Mouse (Mus musculus) mouse trophoblast stem cell (cell line): ENCODE measurements around the gene Ddah2.

ENCODE experiments used
- in situ Hi-C, 2 experiments: fragments of 300-500 bp; cut with MseI, MboI; formaldehyde crosslinking; loops; 2 replicates in 1 of 2; 3 replicates in 1 of 2; pipeline ENCODE4 v1.15.1; 2025

The Ddah2 gene

DNA sequence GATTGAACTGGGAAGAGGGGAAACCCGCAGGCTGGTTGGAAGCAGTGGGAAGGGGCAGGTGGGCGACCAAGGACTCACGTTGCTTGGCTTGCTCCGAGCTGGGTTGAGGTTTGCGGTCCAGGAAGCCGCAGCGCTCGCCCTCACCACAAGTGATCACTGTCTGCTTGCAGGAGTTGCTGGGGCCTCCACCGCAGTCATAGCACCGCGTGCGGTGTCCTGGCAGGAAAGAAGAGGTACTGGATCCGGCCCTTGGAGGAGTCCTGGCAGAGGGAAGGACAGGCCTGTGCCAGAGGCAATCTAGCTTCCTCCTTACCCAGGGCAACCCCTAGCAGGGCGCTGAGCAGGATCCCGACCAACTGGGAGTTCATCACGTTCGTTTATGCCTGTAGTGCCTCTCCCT lies 15.3 kb downstream of the Ddah2 start:
- in situ Hi-C loops = no loop called here

DNA sequence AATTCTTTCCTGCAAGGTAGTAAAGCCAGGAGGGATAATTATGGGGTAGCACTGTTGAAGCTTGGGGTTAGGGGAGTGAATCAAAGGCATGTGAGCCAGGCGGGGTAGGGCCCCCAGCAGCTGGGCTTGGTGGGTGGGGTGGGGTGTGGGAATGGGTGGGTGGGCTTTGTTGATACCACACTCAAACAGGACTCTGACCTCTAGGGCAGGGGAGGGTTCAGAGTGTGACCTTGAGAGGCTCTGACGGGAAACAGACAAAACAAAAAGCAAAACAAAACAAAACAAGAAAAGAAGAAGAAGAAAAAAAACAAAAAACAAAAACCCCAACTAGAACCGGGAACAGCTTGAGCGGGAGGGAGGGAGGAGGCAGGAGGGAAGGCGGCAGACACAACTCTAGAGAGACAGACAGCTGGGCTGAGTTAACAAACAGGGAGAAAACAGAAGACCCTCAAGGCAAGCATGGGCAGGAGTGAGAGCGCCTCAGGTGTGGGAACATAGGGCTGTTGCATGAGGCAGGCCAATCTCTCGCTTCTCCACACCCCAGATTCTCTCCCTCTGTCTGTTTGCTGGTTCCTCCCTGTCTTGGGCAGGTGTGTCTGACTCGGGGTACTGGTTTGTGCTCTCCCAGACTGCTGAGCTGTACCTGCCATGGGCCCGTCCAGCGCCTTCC lies 17.8 kb downstream of the Ddah2 start, which contains the start of gene Ly6g6e:
Gene Ly6g6e (plus strand): TSS at position 396 of the 670 bp plus-strand sequence.
- in situ Hi-C loops = no loop called here

DNA sequence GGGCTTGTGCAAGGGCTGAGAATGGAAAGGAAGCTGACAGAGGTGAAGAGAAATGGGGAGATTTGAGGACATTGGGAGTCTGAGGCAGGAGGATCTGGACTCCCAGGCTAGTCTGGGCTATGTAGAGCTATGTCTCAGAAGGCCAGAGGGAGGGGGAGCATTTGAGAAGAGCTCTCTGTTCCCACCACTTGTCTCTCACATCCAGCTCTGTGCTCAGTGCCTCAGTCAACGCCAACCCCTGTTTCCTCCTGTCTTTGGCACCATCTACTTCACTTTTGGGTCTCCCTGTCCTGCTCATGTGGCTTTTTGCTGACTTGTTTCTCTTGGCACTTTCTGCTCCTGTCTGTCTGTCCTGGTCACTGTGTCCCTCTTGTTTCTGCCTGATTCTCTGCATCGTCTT lies 18.4 kb downstream of the Ddah2 start:
- in situ Hi-C loops = no loop called here

DNA sequence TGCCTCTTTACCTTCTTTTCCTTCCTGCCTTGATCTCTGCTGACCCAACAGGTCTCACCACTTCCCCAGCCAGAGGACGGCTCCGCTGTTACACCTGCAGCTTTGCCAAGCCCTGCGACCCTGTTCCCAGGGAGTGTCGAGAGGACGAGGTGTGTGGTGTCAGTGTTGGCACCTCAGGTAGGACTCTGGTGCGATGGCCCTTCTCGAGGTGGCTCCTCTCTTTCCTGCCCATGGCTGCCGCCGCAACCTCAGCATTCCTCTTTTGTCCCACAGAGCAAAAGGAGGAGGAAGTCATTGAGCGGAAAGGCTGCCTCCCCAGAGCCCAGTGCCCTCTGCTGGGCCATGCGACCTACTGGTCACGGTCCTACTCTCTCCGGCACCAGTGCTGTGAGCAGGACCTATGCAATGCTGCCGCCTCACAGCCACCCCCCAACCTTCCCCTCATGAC lies 19.0 kb downstream of the Ddah2 start, which contains the start of gene Ly6g6d:
Gene Ly6g6d (minus strand): TSS at position 280 of the 448 bp plus-strand sequence.
- in situ Hi-C loops = no loop called here

DNA sequence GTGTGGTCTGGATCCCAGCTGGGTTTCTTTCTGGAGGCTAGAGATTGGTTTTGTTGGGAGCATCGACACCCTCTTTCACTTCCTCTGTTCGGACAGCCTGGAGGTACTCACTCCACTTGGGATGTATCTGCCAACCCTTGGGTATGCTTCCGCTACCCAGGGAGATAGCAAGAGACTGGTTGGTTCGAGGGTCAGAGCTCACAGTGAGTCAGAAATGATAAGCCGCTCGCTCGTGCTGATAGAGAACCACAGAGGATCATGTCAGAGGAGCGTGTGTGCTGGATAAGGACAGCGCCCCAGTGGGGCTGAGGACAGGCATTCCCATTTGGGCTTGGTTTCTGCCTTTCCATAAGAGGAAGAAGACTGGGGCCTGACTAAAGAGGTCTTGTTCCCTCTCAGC lies 20.9 kb downstream of the Ddah2 start:
- in situ Hi-C loops = no loop called here

DNA sequence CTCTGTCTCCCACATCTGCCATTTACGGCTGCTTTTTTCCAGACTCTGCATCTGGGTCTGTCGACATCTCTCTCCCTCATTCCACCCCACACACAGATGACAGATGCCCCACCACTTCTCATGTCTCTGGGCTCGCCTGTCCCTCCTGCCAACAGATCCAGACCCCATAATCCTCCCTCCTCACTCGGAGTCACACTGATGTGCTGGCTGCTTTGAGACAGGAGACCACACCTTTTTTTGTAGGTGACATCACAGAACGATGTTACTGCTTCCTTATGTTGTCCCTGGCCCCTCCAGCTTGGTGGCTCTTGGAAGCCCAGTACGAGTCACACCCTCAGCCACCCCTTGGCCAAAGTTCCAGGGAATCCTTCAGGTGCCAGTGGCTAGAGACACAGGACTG lies 21.4 kb downstream of the Ddah2 start:
- in situ Hi-C loops = no loop called here

DNA sequence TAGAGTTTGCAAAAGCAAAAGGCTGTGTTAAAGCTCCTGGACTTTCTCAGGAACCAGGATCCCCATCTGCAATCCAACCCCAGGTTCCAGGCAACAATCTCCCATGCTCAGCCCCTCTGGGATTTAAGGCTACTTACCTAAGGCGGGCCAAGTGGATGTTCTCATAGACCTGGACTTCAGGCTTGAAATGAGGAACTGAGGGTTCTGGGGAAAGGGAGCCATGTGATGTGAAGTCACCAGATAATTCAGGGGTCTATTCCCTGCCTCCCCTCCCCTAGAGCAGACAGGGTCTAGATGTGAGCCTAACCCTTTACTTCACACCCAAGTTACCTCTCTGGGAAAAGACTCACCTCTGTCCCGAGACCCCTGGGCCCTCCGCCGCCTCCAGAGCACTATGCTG lies 21.9 kb downstream of the Ddah2 start:
- in situ Hi-C loops = no loop called here

DNA sequence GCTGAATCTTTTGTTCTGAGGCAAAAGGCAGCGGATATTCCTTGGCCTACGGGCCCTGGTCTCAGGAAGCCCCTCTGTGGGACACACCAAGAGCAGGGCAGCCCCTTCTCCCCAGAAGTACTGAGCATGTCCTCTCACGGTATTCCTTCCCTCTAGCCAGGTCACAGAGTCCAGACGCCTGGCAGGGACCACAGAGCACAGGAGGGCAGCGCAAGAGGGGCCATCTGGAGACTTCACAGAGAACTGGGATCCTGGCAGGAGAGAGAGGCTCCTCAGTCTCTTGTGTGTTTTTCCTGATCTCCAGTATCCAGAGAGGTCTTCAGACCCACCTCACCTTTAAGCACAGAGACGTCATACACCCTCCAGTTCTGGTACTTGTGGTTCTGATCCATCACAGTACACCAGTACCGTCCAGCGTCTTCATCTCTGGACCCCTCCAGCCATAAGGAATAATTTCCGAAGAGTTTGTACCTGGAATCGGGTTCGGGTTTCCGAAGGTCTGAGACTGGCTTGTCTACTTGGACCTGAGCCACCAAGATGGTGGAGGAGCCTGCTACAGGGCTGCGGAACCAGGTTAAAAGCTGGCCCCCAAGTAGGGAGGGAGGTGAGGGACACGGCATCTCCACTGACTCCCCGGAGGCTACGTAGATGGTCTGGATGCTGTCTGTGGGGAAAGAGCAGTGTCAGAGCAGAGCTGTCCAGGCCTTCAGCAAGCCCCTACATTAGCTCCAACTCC lies 24.2 kb downstream of the Ddah2 start:
- in situ Hi-C loops = no loop called here

DNA sequence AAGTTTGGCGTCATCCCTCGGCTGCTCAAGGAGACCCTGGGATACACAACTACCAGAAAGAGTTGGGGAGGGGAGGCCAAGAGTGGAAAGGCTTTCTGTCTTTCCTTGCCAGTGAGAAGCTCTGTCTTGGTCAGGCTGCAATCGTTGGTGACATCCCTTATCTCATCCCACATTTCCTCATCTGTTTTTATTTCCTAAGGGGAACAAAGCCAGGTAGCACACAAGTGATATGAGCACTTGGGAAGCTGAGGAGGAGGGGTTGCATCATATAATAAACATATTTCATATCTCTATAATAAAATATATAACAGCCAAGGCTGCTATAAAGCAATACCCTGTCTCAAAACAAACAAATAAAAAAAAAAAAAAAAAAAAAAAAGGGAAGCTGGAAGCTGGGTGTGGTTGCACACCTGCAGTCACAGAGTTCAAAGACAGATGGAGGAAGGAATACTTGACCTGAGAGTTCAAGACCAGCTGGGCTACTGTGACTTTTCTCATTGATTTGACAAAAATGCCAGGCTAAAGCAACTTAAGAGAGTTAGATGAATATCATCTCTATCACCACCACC lies 25.2 kb downstream of the Ddah2 start:
- in situ Hi-C loops = no loop called here

DNA sequence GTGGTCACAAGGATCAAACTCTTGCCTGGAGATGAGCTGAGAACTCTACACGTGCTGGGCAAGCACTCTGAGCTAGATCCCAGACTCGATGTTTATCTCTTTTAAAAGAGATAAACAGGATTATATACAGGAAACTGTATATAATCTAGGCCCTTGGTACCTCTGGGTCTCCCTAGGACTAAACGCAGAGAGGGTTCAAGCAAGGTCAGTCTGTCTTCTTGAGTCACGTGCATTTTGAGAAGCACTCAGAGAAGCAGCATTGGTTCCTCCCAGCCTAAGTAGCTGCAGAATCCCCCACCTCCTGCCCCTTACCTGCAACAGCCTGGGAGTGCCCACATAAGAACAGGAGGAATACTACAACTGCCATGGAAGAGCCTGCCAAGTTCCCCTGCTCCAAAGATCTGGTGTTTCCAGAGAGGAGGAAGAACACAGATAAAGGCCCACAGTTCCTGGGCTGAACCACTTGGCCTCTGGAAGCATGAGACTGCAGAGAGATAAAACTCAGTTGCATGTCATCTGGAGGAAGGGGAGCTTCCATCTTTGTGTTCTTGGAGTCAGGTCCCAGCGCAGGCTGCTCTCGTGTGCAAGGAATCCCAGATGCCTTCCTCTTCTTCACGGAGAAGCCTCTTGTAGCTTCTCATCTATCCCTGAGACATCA lies 26.5 kb downstream of the Ddah2 start, which contains the start of gene Ly6g6f:
Gene Ly6g6f (minus strand): TSS at position 403 of the 658 bp plus-strand sequence.
- in situ Hi-C loops = no loop called here

DNA sequence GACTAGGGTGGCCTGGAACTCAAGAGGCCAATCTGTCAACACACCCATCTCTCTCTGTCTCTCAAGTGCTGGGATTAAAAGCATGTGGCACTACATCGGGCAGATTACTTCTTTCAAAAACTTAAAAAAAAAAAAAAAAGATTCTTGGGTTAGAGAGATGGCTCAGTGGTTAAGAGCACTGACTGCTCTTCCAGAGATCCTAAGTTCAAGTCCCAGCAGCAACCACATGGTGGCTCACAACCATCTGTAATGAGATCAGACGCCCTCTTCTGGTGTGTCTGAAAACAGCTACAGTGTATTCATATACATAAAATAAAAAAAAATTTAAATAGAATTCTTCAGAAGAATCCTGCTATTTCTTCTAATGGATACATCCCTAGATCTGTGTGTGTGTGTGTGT lies 29.3 kb downstream of the Ddah2 start:
- in situ Hi-C loops = no loop called here

DNA sequence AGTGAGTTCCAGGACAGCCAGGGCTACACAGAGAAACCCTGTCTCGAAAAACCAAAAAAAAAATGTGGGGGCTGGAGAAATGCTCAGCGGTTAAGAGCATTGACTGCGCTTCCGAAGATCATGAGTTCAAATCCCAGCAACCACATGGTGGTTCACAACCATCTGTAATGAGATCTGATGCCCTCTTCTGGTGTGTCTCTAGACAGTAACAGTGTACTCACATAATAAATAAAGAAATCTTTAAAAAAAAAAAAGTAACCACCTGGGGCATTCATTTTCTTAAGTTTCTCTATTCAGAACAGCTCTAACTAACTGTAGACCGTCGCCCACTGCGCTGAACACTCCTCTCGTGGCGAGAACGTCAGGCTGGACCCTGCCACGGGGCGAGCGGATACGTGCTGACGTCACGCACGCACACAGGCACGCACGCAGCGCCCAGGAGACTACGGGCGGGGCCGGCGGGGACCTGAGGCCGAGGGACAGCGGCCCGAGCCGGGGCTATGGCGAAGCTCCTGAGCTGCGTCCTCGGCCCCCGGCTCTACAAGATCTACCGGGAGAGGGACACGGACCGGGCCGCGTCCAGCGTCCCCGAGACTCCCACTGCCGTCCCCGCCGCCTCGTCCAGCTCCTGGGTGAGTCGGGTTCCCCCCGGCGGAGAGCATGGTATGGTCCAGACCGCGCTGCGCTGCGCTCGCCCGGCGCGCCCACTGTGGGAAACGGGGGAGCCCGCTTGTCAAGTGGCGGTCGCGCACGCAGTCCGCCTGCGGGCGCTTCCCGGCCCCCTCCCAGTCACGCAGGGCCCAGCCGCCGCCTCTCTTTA lies 30.2 kb downstream of the Ddah2 start, which contains the start of gene Abhd16a:
Gene Abhd16a (plus strand): TSS at position 439 of the 820 bp plus-strand sequence.
- in situ Hi-C loops = no loop called here

DNA sequence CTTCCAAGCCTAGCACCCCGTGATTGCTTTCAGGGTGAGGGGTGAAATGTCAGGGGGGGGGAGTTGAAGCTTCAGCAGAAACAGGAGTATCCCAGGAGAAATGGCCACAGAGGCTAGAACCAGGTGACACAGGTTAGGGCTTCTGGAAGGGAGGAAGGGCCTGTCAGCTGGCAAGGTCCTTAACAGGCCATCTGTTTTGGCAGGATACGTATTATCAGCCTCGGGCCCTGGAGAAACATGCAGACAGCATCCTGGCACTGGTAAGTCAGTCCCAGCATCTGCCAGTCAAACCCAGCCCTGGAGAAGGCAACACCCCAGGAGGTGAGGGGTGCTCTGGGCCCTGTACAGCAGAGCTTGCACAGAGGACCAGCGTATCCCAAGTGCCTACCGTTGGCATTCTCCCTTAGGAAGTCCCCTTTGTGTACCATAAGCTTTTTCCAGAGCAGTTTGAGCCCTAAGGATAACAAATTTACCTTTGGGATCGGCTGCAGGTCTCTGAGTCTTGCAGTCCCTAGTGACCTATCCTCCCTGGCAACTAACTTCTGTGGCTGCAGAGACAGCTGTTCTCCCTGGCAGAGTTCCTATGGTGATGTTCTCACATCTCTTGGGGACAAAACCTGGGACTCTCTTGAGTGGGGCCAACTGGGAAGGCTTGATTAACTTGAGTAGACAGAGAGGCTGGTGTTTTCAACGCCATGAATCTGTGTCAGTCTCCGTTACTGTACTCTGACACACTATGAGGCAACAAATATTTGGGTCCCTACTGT lies 31.5 kb downstream of the Ddah2 start:
- in situ Hi-C loops = no loop called here

DNA sequence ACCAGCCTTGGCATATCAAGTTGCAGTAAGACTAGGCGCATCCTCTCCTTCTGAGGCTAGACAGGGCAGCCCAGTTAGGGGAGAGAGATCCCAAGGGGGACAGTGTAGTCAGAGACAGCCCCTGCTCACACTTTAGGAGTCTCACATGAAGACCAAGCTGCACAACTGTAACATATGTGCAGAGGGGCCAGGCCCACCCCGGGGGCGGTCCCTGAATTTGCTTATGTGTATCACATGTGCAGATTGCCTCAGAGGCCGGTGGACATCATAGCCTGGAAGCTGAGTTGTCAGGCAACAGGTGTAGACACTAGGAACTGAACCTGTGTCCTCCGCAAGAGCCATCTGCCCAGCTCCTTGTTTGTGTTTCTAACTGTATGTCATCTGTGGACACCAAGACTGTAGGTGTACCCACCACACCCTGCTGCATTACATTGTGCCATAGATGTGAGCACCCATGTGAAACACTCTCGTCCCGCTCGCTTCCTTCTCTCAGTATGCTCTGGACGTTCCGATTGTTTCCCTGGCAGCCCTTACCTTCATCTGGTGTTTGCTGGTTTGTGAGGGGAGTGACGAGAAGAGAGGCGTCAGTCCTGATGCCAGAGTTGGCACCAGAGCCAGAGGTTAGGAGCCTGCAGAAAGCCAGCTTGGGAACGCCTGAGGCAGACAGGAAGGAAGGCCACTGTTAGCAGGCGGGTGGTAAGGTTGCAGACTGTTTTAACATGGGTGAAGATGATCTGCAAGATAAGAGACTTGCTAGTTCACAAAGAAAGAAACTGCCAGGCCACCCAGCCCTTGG lies 33.8 kb downstream of the Ddah2 start:
- in situ Hi-C loops = no loop called here

DNA sequence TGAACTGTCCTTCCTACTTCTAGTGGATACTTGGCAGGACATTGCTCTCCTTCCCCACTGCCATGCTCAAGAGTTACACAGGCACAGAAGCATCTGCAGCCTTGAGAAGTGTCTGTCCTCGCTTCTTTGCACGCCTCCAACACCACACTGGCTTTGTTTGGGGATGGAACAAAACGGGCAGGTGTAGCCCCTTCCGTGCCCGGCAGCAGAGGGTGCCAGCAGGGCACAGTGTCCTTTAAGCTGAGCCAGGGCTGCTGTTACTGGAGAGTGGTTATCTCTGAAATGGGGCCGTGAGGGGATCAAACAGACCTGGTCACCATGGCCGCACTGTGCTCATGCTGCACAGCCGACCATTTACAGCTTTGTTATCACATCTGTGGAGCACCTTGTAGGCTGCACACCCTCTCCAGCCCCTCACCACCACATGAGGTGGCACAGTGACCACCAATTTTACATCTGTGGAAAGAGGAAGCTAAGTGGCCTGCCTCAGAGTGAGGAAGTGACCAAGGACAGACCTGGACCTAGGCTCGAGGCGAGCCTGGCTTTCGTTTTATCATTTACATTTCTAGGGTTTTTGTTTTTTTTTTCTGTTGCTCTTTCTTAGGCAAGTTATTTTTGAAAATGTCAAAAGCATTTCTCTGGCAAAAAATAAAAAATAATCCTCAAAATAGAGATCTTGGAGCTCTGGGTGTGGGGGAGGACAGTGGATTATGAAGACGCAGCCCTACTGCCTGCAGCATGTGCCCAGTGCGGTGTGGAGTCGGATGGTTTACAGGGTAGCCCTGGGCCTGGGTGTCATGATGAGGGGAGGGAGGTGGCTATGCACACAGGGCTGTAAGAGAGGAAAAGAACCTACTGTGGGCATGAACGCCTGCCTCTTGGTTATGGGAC lies 35.9 kb downstream of the Ddah2 start:
- in situ Hi-C loops = no loop called here

DNA sequence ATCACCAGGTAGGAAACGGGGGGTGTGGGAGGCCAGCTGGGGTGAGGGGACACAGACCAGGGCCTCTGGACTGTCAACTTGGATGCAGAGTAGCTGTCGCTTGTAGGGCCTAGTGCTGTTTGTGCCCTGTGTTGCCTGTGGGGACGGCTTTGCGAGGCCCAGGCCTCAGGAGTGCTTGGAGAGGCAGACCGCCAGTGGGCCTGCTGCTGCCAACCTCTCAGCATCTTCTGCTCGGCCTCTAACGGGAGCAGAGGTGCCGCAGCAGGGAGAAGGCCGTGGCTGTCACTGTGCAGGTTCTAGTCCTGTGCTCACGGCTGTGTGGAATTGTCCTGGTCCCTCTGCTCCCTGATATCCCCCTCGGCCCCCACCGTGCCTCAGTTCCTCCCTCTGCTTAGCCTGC lies 37.8 kb downstream of the Ddah2 start:
- in situ Hi-C loops = no loop called here

DNA sequence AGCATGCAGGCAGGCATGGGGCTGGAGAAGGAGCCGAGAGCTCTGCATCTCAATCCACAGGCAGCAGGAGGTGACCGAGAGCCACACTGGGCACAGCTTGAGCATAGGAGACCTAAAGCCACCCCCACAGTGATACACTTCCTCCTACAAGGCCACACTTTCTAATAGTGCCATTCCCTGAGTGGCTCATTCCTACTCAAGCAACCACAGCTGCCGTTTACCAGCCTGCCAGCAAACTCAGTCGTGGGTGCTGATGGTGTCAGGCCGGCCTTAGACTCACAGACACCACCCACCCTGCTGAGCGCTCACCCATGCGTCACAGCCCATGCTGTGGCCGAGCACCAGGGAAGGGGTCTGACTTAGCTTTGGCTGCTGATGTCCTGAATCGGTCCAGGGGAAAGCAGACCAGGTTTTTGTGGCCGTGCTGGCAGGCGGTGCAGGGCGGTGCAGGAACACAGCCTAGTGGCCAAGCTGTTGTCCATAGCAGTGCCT lies 38.4 kb downstream of the Ddah2 start:
- in situ Hi-C loops = no loop called here

DNA sequence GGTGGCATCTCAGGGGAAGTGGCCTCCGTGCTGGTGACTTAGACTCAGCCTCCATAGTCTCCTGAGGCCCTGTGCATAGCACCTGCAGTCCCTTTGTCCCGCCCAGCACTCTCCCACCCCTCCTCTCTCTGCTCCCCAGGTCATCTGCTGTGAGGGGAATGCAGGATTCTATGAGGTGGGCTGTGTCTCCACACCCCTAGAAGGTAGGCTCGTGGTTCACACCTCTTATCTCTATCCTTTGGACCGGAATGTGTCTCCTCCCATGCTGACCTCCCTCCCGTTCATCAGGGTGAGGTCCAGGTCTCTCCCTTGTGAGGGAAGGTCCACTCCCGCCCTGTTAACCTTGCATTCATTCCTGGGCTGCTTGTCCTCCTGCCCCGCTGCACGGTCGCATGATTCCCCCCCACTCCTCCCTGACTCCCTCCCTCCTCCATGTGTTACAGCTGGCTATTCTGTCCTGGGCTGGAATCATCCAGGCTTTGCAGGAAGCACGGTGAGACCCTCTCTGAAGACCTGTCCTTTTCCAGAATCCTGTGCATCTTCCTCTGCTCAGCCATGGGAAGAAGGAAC lies 41.4 kb downstream of the Ddah2 start:
- in situ Hi-C loops = loop anchor here in 1 of 2 experiments (25.0 kb wide), 1 partner anchor 88 kb away; the partner anchor contains the start of genes Vars and Vwa7
